Mouse (Mus musculus): ENCODE data around the gene Dlg2. TPM values are rescaled to one million over a fixed set of nuclear protein-coding genes. Genes with fewer than 3 reads are reported as not detected.

The Dlg2 gene
- polyA plus RNA-seq, 1 experiment from 2014 or later, result 10.0 TPM

DNA sequence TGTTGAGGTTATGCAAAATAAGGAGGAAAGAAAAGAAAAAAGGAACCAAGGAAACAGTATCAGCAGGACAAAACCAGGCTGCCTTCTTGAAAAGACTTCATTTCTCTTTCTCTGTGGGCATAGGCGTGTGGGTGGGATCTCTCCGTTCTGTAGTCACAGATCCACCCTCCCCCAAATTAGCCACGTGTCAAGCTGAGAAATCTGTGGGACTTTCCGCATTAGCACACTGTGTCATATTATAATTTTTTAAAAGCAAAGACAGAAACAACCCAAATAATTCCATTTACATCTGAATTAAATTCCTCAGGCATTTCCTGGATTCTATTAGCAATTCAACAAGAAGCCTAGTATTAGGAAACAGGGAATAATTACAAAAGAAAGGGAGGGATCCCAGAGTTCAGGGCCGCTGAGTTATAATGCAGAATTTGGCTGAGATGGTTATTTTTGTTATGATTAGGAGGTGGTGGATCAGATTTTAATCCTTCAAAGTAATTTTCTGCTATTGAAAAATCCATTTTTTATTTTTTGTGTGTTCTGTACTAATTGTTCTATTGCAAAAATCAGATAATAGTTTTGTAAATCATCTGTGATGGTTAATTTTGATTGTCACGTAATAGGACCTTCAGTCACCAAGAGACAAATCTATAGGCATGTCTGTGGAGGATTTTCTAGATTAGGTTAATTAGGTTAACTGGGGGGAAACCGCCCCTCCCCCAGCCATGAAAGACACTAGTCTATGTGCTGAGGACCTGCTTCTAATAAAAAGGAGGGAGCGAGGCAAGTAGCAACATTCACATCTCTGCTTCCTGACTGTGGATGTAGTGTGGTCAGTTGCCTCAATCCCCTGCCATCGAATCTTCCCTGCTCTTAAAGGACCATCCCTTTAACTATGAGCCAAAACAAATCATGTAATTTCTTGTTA lies 63.3 kb downstream of the Dlg2 start:
- Histone ChIP-seq H3K4me2 (ENCODE audit: low read length) (no peak overlapping the region), H3K27ac (replicated peaks in 1 of 2; ENCODE audit: control insufficient read depth in 1 of 2, insufficient read depth in 1 of 2, low read depth in 2 of 2, low read length in 2 of 2) (no peak overlapping the region), H3K36me3 (ENCODE audit: control insufficient read depth, insufficient read depth, low read length) (no peaks in the 10 kb centered on the region), H3K4me1 (ENCODE audit: control insufficient read depth in 2 of 2, insufficient read depth in 2 of 2, low read length in 2 of 2) (no peaks in the 10 kb centered on the region), H3K9me3 (ENCODE audit: control insufficient read depth, low read length) (no peaks in the 10 kb centered on the region), H3K9ac (ENCODE audit: low read length) (no peak overlapping the region), H3K27me3 (ENCODE audit: control insufficient read depth, insufficient read depth, low read length) (no peaks in the 10 kb centered on the region), H3K4me3 (ENCODE audit: control insufficient read depth in 1 of 2, insufficient read depth in 1 of 2, low read depth in 1 of 2, low read length in 2 of 2) (no peak overlapping the region)
- 67% methylated on average over 9 of the region's 9 CpGs for WGBS
- ATAC-seq (ENCODE audit: insufficient number of reproducible peaks, insufficient read depth, low FRiP score, low read depth), result no peak

- Histone ChIP-seq H3K9ac (ENCODE audit: low read length) (no peak overlapping the region), H3K9me3 (ENCODE audit: control insufficient read depth, low read length) (no peaks in the 10 kb centered on the region), H3K36me3 (ENCODE audit: control insufficient read depth, insufficient read depth, low read length) (no peaks in the 10 kb centered on the region), H3K27me3 (ENCODE audit: control insufficient read depth, insufficient read depth, low read length) (no peaks in the 10 kb centered on the region), H3K4me3 (ENCODE audit: control insufficient read depth in 1 of 2, insufficient read depth in 1 of 2, low read depth in 1 of 2, low read length in 2 of 2) (no peak overlapping the region), H3K4me2 (ENCODE audit: low read length) (no peak overlapping the region), H3K27ac (replicated peaks in 1 of 2; ENCODE audit: control insufficient read depth in 1 of 2, insufficient read depth in 1 of 2, low read depth in 2 of 2, low read length in 2 of 2) (no peak overlapping the region), H3K4me1 (ENCODE audit: control insufficient read depth in 2 of 2, insufficient read depth in 2 of 2, low read length in 2 of 2) (no peaks in the 10 kb centered on the region)
- no peak for ATAC-seq (ENCODE audit: insufficient number of reproducible peaks, insufficient read depth, low FRiP score, low read depth)
- 74% methylated on average over 2 of the region's 2 CpGs for WGBS
Measured at GRCm38 (mm10) chr7:90540811-90541323, 64.4 kb downstream of the Dlg2 start.

DNA sequence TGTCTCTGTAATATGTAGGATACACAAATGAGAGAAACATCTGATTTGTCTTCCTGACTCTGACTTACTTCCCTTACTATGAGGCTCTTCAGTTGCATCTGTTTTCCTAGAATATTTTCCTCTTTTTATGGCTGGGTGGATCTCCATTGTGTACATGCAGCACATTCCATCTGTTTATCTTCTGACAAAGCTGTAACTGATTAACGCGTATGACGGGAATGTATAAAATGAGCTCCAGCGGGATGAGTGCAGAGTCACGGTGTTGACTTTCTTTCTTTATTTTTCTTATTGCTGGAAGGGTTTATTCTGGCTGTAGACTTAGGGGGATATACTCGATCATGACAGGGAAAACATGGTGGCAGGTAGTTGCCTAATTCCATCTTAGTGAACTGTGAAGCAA lies 76.9 kb downstream of the Dlg2 start:
- no peaks in the 10 kb centered on the region for H3K4me1 ChIP-seq (ENCODE audit: control insufficient read depth in 2 of 2, insufficient read depth in 2 of 2, low read length in 2 of 2)
- no peak for ATAC-seq (ENCODE audit: insufficient number of reproducible peaks, insufficient read depth, low FRiP score, low read depth)
- no peak overlapping the region for H3K4me3 ChIP-seq (ENCODE audit: control insufficient read depth in 1 of 2, insufficient read depth in 1 of 2, low read depth in 1 of 2, low read length in 2 of 2)
- 0 out of 2 replicates have a peak, but pooled peaks cover 3% of the 10 kb centered on the region for H3K9me3 ChIP-seq (ENCODE audit: control insufficient read depth, low read length)
- H3K9ac ChIP-seq (ENCODE audit: low read length), result no peak overlapping the region
- H3K4me2 ChIP-seq (ENCODE audit: low read length), result no peak overlapping the region
- H3K36me3 ChIP-seq (ENCODE audit: control insufficient read depth, insufficient read depth, low read length), result no peaks in the 10 kb centered on the region
- 80% methylated on average over 6 of the region's 6 CpGs for WGBS
- no peaks in the 10 kb centered on the region for H3K27me3 ChIP-seq (ENCODE audit: control insufficient read depth, insufficient read depth, low read length)
- H3K27ac ChIP-seq (replicated peaks in 1 of 2; ENCODE audit: control insufficient read depth in 1 of 2, insufficient read depth in 1 of 2, low read depth in 2 of 2, low read length in 2 of 2), result no peak overlapping the region

GRCm38 (mm10) chr7:90554421-90554820 lies 77.9 kb downstream of the Dlg2 start:
- Histone ChIP-seq H3K4me2 (ENCODE audit: low read length) (no peak overlapping the region), H3K27me3 (ENCODE audit: control insufficient read depth, insufficient read depth, low read length) (no peaks in the 10 kb centered on the region), H3K36me3 (ENCODE audit: control insufficient read depth, insufficient read depth, low read length) (no peaks in the 10 kb centered on the region), H3K4me1 (ENCODE audit: control insufficient read depth in 2 of 2, insufficient read depth in 2 of 2, low read length in 2 of 2) (no peaks in the 10 kb centered on the region), H3K27ac (replicated peaks in 1 of 2; ENCODE audit: control insufficient read depth in 1 of 2, insufficient read depth in 1 of 2, low read depth in 2 of 2, low read length in 2 of 2) (no peak overlapping the region), H3K4me3 (ENCODE audit: control insufficient read depth in 1 of 2, insufficient read depth in 1 of 2, low read depth in 1 of 2, low read length in 2 of 2) (no peak overlapping the region), H3K9ac (ENCODE audit: low read length) (no peak overlapping the region), H3K9me3 (ENCODE audit: control insufficient read depth, low read length) (0 out of 2 replicates have a peak, but pooled peaks cover 3% of the 10 kb centered on the region)
- WGBS, result 73% methylated on average over 2 of the region's 2 CpGs
- no peak for ATAC-seq (ENCODE audit: insufficient number of reproducible peaks, insufficient read depth, low FRiP score, low read depth)

DNA sequence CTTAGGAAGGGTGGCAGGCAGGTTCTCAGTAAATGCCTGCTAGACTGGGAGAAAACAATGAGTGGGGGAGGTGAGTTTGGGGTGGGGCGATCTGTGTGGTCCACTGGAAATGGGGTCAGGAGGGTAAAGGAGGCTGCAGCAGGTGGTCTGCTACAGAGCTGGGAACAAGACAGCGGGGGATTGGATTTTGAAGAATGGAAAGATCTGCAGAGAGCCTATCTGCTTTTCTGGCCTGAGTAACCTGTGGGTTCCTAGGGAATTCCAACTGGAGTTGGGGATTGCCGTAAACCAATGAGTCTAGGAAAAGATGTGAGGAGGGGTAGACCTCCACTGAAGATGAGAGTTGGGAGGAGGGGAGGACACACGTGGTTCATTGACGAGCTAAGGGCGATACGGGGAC lies 92.7 kb downstream of the Dlg2 start:
- Histone ChIP-seq H3K4me3 (ENCODE audit: control insufficient read depth in 1 of 2, insufficient read depth in 1 of 2, low read depth in 1 of 2, low read length in 2 of 2) (no peak overlapping the region), H3K36me3 (ENCODE audit: control insufficient read depth, insufficient read depth, low read length) (no peaks in the 10 kb centered on the region), H3K27me3 (ENCODE audit: control insufficient read depth, insufficient read depth, low read length) (no peaks in the 10 kb centered on the region), H3K4me2 (ENCODE audit: low read length) (no peak overlapping the region), H3K27ac (replicated peaks in 1 of 2; ENCODE audit: control insufficient read depth in 1 of 2, insufficient read depth in 1 of 2, low read depth in 2 of 2, low read length in 2 of 2) (no peak overlapping the region), H3K9me3 (ENCODE audit: control insufficient read depth, low read length) (no peaks in the 10 kb centered on the region), H3K4me1 (ENCODE audit: control insufficient read depth in 2 of 2, insufficient read depth in 2 of 2, low read length in 2 of 2) (no peaks in the 10 kb centered on the region), H3K9ac (ENCODE audit: low read length) (no peak overlapping the region)
- WGBS, result 52% methylated on average over 7 of the region's 7 CpGs
- no peak for ATAC-seq (ENCODE audit: insufficient number of reproducible peaks, insufficient read depth, low FRiP score, low read depth)

DNA sequence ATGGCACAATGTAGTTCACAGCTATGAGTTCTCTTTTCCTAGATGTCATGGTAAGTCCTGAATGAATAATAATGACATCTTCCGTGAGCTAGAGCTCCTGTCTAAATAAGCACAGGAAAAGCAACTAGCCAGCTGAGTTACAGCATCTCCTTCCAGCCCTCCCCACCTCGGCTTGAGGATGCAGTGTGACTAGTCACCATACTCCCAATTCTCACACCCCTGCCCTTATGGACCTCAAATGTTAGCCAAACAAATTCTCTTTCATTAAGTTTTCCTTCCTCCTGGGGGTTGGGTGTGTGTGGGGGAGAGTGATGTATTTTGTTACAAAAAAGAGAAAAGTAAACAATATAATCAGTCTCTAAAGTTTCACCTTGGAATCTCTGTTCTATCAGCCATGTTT lies 111.3 kb downstream of the Dlg2 start:
- no peak overlapping the region for H3K4me2 ChIP-seq (ENCODE audit: low read length)
- 62% methylated on average over 2 of the region's 2 CpGs for WGBS

DNA sequence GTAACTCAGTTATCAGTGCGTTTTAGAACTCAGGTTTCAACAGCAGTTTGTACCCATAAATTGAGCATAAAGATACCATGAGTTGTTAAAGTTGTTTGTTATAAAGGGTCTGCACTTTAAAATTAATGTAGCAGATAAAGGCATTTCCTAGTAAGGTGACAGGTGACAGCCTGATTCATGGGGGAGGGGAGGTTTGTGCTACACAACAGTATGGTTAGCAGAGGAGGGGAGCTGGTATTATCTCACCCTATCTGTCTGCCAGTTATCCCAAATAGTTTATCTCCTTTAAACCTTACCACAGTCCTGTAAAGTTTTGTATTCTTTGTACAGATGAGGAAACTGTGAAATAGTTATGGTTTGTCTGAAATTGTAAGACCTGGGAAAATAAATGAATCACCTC lies 111.8 kb downstream of the Dlg2 start:
- Histone ChIP-seq H3K27me3 (ENCODE audit: control insufficient read depth, insufficient read depth, low read length) (no peaks in the 10 kb centered on the region), H3K9ac (ENCODE audit: low read length) (no peak overlapping the region), H3K4me1 (ENCODE audit: control insufficient read depth in 2 of 2, insufficient read depth in 2 of 2, low read length in 2 of 2) (no peaks in the 10 kb centered on the region), H3K36me3 (ENCODE audit: control insufficient read depth, insufficient read depth, low read length) (no peaks in the 10 kb centered on the region), H3K4me2 (ENCODE audit: low read length) (no peak overlapping the region), H3K27ac (replicated peaks in 1 of 2; ENCODE audit: control insufficient read depth in 1 of 2, insufficient read depth in 1 of 2, low read depth in 2 of 2, low read length in 2 of 2) (no peak overlapping the region), H3K9me3 (ENCODE audit: control insufficient read depth, low read length) (no peaks in the 10 kb centered on the region), H3K4me3 (ENCODE audit: control insufficient read depth in 1 of 2, insufficient read depth in 1 of 2, low read depth in 1 of 2, low read length in 2 of 2) (no peak overlapping the region)
- WGBS, result 81% methylated on average over 1 of the region's 1 CpGs
- ATAC-seq (ENCODE audit: insufficient number of reproducible peaks, insufficient read depth, low FRiP score, low read depth), result no peak

More for the DNA sequence above, 111.3 kb downstream of the Dlg2 start:
- H3K36me3 ChIP-seq (ENCODE audit: control insufficient read depth, insufficient read depth, low read length), result no peaks in the 10 kb centered on the region
- no peak overlapping the region for H3K9ac ChIP-seq (ENCODE audit: low read length)
- no peaks in the 10 kb centered on the region for H3K27me3 ChIP-seq (ENCODE audit: control insufficient read depth, insufficient read depth, low read length)
- no peak overlapping the region for H3K4me3 ChIP-seq (ENCODE audit: control insufficient read depth in 1 of 2, insufficient read depth in 1 of 2, low read depth in 1 of 2, low read length in 2 of 2)
- H3K9me3 ChIP-seq (ENCODE audit: control insufficient read depth, low read length), result no peaks in the 10 kb centered on the region
- no peaks in the 10 kb centered on the region for H3K4me1 ChIP-seq (ENCODE audit: control insufficient read depth in 2 of 2, insufficient read depth in 2 of 2, low read length in 2 of 2)
- ATAC-seq (ENCODE audit: insufficient number of reproducible peaks, insufficient read depth, low FRiP score, low read depth), result no peak
- H3K27ac ChIP-seq (replicated peaks in 1 of 2; ENCODE audit: control insufficient read depth in 1 of 2, insufficient read depth in 1 of 2, low read depth in 2 of 2, low read length in 2 of 2), result no peak overlapping the region
